Mouse (Mus musculus) heart, embryonic 15.5 days (tissue): ENCODE measurements around the gene Zbtb9. TPM values are rescaled to one million over a fixed set of nuclear protein-coding genes. Genes with fewer than 3 reads are reported as not detected.

Source experiments
- ATAC-seq: fragments of 200-750 bp; cut with Nextera tagmentation; replicated peaks from 2 replicates; pipeline ENCODE4 v1.8.0; 2017; ENCODE audit warnings: low read depth, moderate TSS enrichment; ENCODE audit not compliant: insufficient number of reproducible peaks, insufficient read depth, low FRiP score
- H3K27ac ChIP-seq: fragments of 300-500 bp; sonication (generic); 2 replicates; pipeline ENCODE4 v1.5.1; 2015; ENCODE audit warnings: mild to moderate bottlenecking, inconsistent platforms
- H3K27me3 ChIP-seq: fragments of 300-500 bp; sonication (generic); 2 replicates; pipeline ENCODE4 v1.6.1; 2015; ENCODE audit warnings: inconsistent platforms
- H3K36me3 ChIP-seq: fragments of 300-500 bp; sonication (generic); 2 replicates; pipeline ENCODE4 v1.6.1; 2015; ENCODE audit warnings: mild to moderate bottlenecking, inconsistent platforms
- H3K4me1 ChIP-seq: fragments of 300-500 bp; sonication (generic); replicated peaks from 2 replicates; pipeline ENCODE4 v1.6.1; 2015; ENCODE audit warnings: inconsistent platforms
- H3K4me2 ChIP-seq: fragments of 300-500 bp; sonication (generic); 2 replicates; pipeline ENCODE4 v1.6.1; 2015; ENCODE audit warnings: inconsistent platforms, mild to moderate bottlenecking, moderate library complexity
- H3K4me3 ChIP-seq: fragments of 300-500 bp; sonication (generic); 2 replicates; pipeline ENCODE4 v1.5.1; 2015; ENCODE audit warnings: mild to moderate bottlenecking, inconsistent platforms
- H3K9ac ChIP-seq: fragments of 300-500 bp; sonication (generic); 2 replicates; pipeline ENCODE4 v1.6.1; 2015; ENCODE audit warnings: mild to moderate bottlenecking, inconsistent platforms
- H3K9me3 ChIP-seq: fragments of 300-500 bp; sonication (generic); replicated peaks from 2 replicates; pipeline ENCODE4 v1.6.1; 2016; ENCODE audit warnings: inconsistent platforms
- WGBS: fragments of 180-500 bp; shearing (Covaris S2); methylation state at CpG from one replicate; pipeline ENCODE4 v1.1.7; 2015; ENCODE audit warnings: mixed read lengths; 5-methylcytosine and 5-hydroxymethylcytosine counted together
- microRNA-seq: library from miRNA; unstranded; fragments of <30 nt; microRNA quantifications from one replicate; pipeline ENCODE4, GENCODE M21; 2016
- polyA plus RNA-seq: library from polyadenylated mRNA; unstranded; fragments of >200 nt; fragmentation: Nextera tagmentation; extraction: Ambion mirVana; gene quantifications from 2 replicates; pipeline ENCODE4 v1.2.1, GENCODE M21; 2015

Zbtb9 gene
- polyA plus RNA-seq, 1 experiment from 2014 or later, result 8.3 TPM

DNA sequence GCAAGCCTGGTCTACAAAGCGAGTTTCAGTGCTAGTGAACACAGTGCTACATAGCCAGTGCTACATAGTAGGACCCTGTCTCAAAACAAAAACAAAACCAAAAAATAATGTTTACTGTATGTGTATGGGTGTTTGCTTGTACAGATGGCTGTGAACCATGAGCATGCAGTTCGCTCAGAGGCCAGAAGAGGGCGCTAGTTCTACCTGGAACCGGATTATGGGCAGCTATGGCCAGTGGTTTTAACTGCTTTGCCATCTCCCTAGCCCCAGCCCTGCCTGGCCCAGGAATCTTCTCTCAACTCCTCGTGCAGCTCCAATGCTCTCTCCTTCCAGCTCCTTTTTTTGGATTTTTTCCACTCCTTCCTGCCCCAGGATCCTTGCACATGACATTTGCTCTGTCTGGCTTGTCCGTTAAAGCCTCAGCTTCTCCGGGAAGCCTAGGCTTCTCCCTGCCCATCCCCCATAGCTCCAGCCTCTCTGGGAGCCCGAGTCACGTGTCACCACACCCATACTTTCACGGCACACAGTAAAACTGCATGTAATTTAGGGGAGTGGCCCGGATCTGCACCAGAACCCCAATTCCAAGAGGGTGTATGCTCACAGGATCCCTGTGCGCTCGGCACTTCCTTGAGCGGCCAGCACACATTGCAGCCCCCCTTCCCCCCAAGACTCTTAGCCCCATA, 74.9 kb downstream of the Zbtb9 start:
- H3K27ac ChIP-seq, result peak overlapping the region; percentile 53
- no peak overlapping the region for H3K9ac ChIP-seq
- no peaks in the 10 kb centered on the region for H3K27me3 ChIP-seq
- no peaks in the 10 kb centered on the region for H3K36me3 ChIP-seq
- no peak for ATAC-seq
- H3K4me2 ChIP-seq, result no peak overlapping the region
- 75% methylated on average over 14 of the region's 14 CpGs for WGBS
- no peak overlapping the region for H3K4me3 ChIP-seq
- H3K9me3 ChIP-seq, result no peaks in the 10 kb centered on the region
- H3K4me1 ChIP-seq, result peaks cover 26% of the 10 kb centered on the region

DNA sequence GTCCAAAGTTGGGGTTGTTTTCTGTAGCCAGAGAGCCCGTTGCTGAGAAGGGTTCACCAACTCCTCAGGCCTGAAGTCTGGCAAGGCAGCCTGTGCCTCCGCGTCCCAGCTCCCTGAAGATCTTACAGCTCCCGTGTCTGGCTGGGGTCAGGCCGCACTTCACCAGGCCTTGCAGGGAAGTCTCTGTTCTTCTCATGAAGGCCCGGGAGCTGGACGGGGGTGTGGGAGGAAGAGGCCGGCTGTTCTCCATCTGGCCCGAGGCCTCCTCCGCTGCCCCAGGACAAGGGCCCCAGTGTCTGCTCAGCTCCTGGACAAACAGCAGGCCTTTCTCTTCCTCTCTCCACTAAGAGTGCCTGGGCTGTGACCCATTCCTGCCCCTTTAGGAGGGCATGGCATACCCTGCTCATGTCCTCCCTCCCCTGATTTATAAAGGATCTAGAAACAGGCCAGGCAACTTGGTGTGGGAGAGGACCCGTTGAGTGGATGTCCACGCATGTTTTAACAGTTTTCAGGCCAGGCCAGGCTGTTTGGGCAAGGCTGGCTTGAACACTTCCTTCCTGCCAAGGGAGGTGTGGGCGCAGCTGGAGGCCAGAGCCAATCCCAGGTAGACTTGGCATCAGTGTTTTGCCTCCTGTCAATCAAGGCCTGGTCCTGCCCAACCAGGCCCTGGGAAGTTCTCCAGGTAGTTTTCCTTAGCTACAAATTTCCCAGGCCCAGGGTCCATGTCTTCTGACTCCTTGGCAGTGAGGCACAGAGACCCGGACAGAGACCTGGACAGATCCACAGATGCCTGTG, 75.7 kb downstream of the Zbtb9 start:
- H3K9me3 ChIP-seq, result no peaks in the 10 kb centered on the region
- H3K4me2 ChIP-seq, result no peak overlapping the region
- 54% methylated on average over 14 of the region's 14 CpGs for WGBS
- H3K4me1 ChIP-seq, result peaks cover 23% of the 10 kb centered on the region
- H3K27ac ChIP-seq, result peak overlapping the region; percentile 53
- no peak overlapping the region for H3K4me3 ChIP-seq
- ATAC-seq, result no peak; the same call in 1 of the 2 replicates
- H3K27me3 ChIP-seq, result no peaks in the 10 kb centered on the region
- no peaks in the 10 kb centered on the region for H3K36me3 ChIP-seq
- no peak overlapping the region for H3K9ac ChIP-seq

- Histone ChIP-seq H3K4me1 (peaks cover 24% of the 10 kb centered on the region), H3K4me3 (no peak overlapping the region), H3K9ac (no peak overlapping the region), H3K27me3 (no peaks in the 10 kb centered on the region), H3K9me3 (no peaks in the 10 kb centered on the region), H3K4me2 (no peak overlapping the region), H3K27ac (no peak overlapping the region), H3K36me3 (no peaks in the 10 kb centered on the region)
- ATAC-seq, result no peak
- 58% methylated on average over 5 of the region's 5 CpGs for WGBS
Observed at GRCm38 (mm10) chr17:27050853-27051252, 77.9 kb downstream of the Zbtb9 start.

GRCm38 (mm10) chr17:27051514-27051913, 78.5 kb downstream of the Zbtb9 start:
- no peaks in the 10 kb centered on the region for H3K9me3 ChIP-seq
- H3K4me2 ChIP-seq, result peak overlapping the region; percentile 44
- peaks cover 28% of the 10 kb centered on the region for H3K4me1 ChIP-seq
- 0 out of 2 replicates have a peak overlapping the region, but pooled peaks have one; percentile 11 for H3K4me3 ChIP-seq
- no peak overlapping the region for H3K27ac ChIP-seq
- WGBS, result 26% methylated on average over 11 of the region's 11 CpGs
- no peak overlapping the region for H3K9ac ChIP-seq
- H3K36me3 ChIP-seq, result no peaks in the 10 kb centered on the region
- ATAC-seq, result no peak
- no peaks in the 10 kb centered on the region for H3K27me3 ChIP-seq

- 0% methylated on average over 13 of the region's 13 CpGs for WGBS
- Histone ChIP-seq H3K36me3 (no peaks in the 10 kb centered on the region), H3K4me1 (peaks cover 43% of the 10 kb centered on the region), H3K9me3 (no peaks in the 10 kb centered on the region), H3K4me3 (peak overlapping the region; percentile 61), H3K27ac (peak overlapping the region; percentile 85), H3K27me3 (peaks cover 21% of the 10 kb centered on the region; the same call in 1 of the 2 replicates), H3K4me2 (peak overlapping the region; percentile 92), H3K9ac (peak overlapping the region; percentile 70)
- peak; percentile 69 for ATAC-seq
Observed at GRCm38 (mm10) chr17:27056170-27056569, 83.2 kb downstream of the Zbtb9 start.

GRCm38 (mm10) chr17:27056812-27057516, 84.0 kb downstream of the Zbtb9 start, which contains the start of gene Itpr3:
Gene Itpr3, plus strand, starts transcription at chr17:27057304.
- Histone ChIP-seq H3K27ac (peak within 1 kb of the TSS; percentile 85), H3K36me3 (no peaks in the 10 kb centered on the region), H3K4me3 (peak within 1 kb of the TSS; percentile 61), H3K4me2 (peak within 1 kb of the TSS; percentile 92), H3K9me3 (no peaks in the 10 kb centered on the region), H3K27me3 (peaks cover 21% of the 10 kb centered on the region; the same call in 1 of the 2 replicates), H3K9ac (peak within 1 kb of the TSS; percentile 70), H3K4me1 (peaks cover 35% of the 10 kb centered on the region)
- 2% methylated on average over 65 of the region's 66 CpGs for WGBS
- ATAC-seq, result peak; percentile 72

- ATAC-seq, result no peak
- Histone ChIP-seq H3K4me3 (peak overlapping the region; percentile 61), H3K4me2 (peak overlapping the region; percentile 92), H3K36me3 (no peaks in the 10 kb centered on the region), H3K27me3 (peaks cover 21% of the 10 kb centered on the region; the same call in 1 of the 2 replicates), H3K9ac (peak overlapping the region; percentile 70), H3K4me1 (peaks cover 32% of the 10 kb centered on the region), H3K9me3 (no peaks in the 10 kb centered on the region), H3K27ac (peak overlapping the region; percentile 85)
- WGBS, result 3% methylated on average over 24 of the region's 24 CpGs
Observed at GRCm38 (mm10) chr17:27057517-27058055, 84.6 kb downstream of the Zbtb9 start.

Small RNA genes within 50 kb of the gene (microRNA-seq; reads per million reads assigned to microRNA genes)
- gene Mir3083 (not detected), gene Mir6968 (not detected)

Other genes with a start within 250 kb of the Zbtb9 start
- gene Bnip1, start 192.1 kb upstream of the Zbtb9 start, polyA plus RNA-seq, result 51.6 and 53.3 TPM in 2 replicates
- 131 and 147 TPM in 2 replicates for gene Nkx2-5, start 128.2 kb upstream of the Zbtb9 start, polyA plus RNA-seq
- gene Kifc5b, start 56.1 kb upstream of the Zbtb9 start, polyA plus RNA-seq, result 5.3 and 7.4 TPM in 2 replicates
- gene Phf1, start 40.1 kb upstream of the Zbtb9 start, polyA plus RNA-seq, result 7.3 and 9.5 TPM in 2 replicates
- gene Cuta, start 33.6 kb upstream of the Zbtb9 start, polyA plus RNA-seq, result 144 and 160 TPM in 2 replicates
- 0.60 and 1.0 TPM in 2 replicates for gene Syngap1, start 31.9 kb upstream of the Zbtb9 start, polyA plus RNA-seq
- 4.7 and 5.7 TPM in 2 replicates for gene Bak1, start 55.8 kb downstream of the Zbtb9 start, polyA plus RNA-seq
- 1.4 and 2.8 TPM in 2 replicates for gene Itpr3, start 84.1 kb downstream of the Zbtb9 start, polyA plus RNA-seq
- 245 and 292 TPM in 2 replicates for gene Uqcc2, start 160.7 kb downstream of the Zbtb9 start, polyA plus RNA-seq
- gene Ip6k3, start 194.6 kb downstream of the Zbtb9 start, polyA plus RNA-seq, result 0.35 and 0.43 TPM in 2 replicates
- 7.2 and 10.5 TPM in 2 replicates for gene Lemd2, start 231.3 kb downstream of the Zbtb9 start, polyA plus RNA-seq